Mouse (Mus musculus) limb, embryonic 15.5 days (tissue): ENCODE data around the gene Tns3. TPM values are rescaled to one million over a fixed set of nuclear protein-coding genes. Genes with fewer than 3 reads are reported as not detected.

Experiments used
- ATAC-seq: fragments of 200-750 bp; cut with Nextera tagmentation; 2 replicates; pipeline ENCODE4 v1.8.0; 2017; ENCODE audit warnings: low read depth, moderate TSS enrichment; ENCODE audit not compliant: insufficient number of reproducible peaks, low FRiP score, low TSS enrichment
- H3K27ac ChIP-seq: fragments of 300-500 bp; sonication (generic); 2 replicates; pipeline ENCODE4 v1.5.1; 2015; ENCODE audit warnings: moderate library complexity, mild to moderate bottlenecking, inconsistent platforms
- H3K27me3 ChIP-seq: fragments of 300-500 bp; sonication (generic); 2 replicates; pipeline ENCODE4 v1.6.1; 2015; ENCODE audit warnings: inconsistent platforms
- H3K36me3 ChIP-seq: fragments of 300-500 bp; sonication (generic); 2 replicates; pipeline ENCODE4 v1.6.1; 2015; ENCODE audit warnings: inconsistent platforms
- H3K4me1 ChIP-seq: fragments of 300-500 bp; sonication (generic); 2 replicates; pipeline ENCODE4 v1.6.1; 2015; ENCODE audit warnings: inconsistent platforms
- H3K4me2 ChIP-seq: fragments of 300-500 bp; sonication (generic); 2 replicates; pipeline ENCODE4 v1.6.1; 2015; ENCODE audit warnings: mild to moderate bottlenecking, inconsistent platforms
- H3K4me3 ChIP-seq: fragments of 300-500 bp; sonication (generic); 2 replicates; pipeline ENCODE4 v1.5.1; 2015; ENCODE audit warnings: mild to moderate bottlenecking, inconsistent platforms
- H3K9ac ChIP-seq: fragments of 300-500 bp; sonication (generic); 2 replicates; pipeline ENCODE4 v1.6.1; 2015; ENCODE audit warnings: inconsistent platforms
- H3K9me3 ChIP-seq: fragments of 300-500 bp; sonication (generic); 2 replicates; pipeline ENCODE4 v1.6.1; 2016; ENCODE audit warnings: inconsistent platforms
- WGBS: fragments of 180-500 bp; shearing (Covaris S2); methylation state at CpG from one replicate; pipeline ENCODE4 v1.1.7; 2015; 5-methylcytosine and 5-hydroxymethylcytosine counted together
- polyA plus RNA-seq: library from polyadenylated mRNA; unstranded; fragments of >200 nt; fragmentation: Nextera tagmentation; extraction: Ambion mirVana; gene quantifications from 2 replicates; pipeline ENCODE4 v1.2.1, GENCODE M21; 2015

Gene Tns3
- polyA plus RNA-seq, 1 experiment from 2014 or later = 31.6 TPM

DNA sequence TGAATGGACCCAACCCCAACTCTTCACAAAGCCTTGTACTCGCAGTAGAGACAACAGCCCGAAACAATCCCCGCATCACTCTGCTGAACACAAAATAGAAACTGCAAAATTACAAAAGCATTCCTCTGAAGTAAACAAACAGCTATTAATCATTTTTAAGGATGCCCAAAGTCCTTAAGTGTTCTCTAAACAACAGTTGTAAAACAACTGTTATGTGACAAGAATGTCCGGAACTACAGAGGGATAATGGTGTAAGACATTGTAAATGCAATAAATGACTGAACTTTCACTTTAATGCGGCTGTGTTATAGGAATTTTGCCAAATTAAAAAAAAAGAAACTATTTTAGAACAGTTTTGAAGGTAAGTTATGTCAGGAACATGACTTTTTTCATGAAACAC lies 190.7 kb downstream of the Tns3 start:
- no peak overlapping the region for H3K4me3 ChIP-seq
- no peak overlapping the region for H3K9ac ChIP-seq
- no peaks in the 10 kb centered on the region for H3K27me3 ChIP-seq
- peaks cover 27% of the 10 kb centered on the region for H3K36me3 ChIP-seq
- H3K9me3 ChIP-seq = no peaks in the 10 kb centered on the region
- no peak for ATAC-seq
- 76% methylated on average over 5 of the region's 5 CpGs for WGBS
- no peak overlapping the region for H3K4me2 ChIP-seq
- peaks cover 26% of the 10 kb centered on the region for H3K4me1 ChIP-seq
- 0 out of 2 replicates have a peak overlapping the region, but pooled peaks have one; percentile 6 for H3K27ac ChIP-seq

DNA sequence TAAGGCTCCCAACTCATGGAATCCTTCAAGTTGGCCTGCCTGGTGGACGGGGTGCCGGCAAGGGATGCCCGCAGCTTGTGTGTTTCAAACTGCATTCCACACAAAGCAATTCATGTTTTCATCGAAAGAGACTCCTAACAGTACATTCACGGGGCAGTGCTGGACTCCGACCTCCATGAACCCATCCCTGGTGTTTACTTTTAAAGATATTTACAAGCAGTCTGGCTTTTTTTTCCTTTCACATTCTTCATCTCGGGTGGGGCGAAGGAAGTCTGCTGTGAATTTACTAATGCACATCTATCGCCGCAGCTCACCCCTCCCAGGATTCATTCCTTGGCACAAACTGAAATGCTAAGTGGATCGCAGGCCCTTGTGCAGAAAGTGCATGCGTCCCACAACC lies 191.9 kb downstream of the Tns3 start:
- H3K36me3 ChIP-seq = peaks cover 16% of the 10 kb centered on the region
- 65% methylated on average over 12 of the region's 12 CpGs for WGBS
- peaks cover 38% of the 10 kb centered on the region for H3K4me1 ChIP-seq

DNA sequence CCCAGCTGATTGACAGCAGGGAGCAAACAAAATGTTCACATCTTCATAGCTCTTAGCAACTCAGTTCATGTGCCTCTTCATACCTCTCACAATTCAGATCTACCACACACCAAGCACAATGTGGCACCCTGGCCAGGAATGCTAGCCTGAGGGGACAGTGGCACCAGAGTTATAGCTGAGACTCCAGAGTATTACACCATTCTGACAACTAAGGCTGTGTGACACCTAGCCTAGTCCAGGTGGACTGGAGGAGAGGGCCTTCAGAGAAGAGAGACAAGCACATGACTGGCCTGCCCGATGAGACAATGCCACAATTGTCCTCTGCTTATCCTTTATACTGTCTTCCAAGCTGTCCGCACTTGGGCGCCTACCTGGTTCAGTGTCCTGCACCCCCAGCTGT lies 192.8 kb downstream of the Tns3 start:
- ATAC-seq = no peak
- Histone ChIP-seq H3K9me3 (no peaks in the 10 kb centered on the region), H3K27me3 (no peaks in the 10 kb centered on the region), H3K4me3 (no peak overlapping the region), H3K27ac (no peak overlapping the region), H3K4me1 (peaks cover 45% of the 10 kb centered on the region), H3K4me2 (no peak overlapping the region), H3K36me3 (peaks cover 7% of the 10 kb centered on the region), H3K9ac (no peak overlapping the region)
- 92% methylated on average over 3 of the region's 3 CpGs for WGBS

More for the DNA sequence above, 191.9 kb downstream of the Tns3 start:
- Histone ChIP-seq H3K27ac (no peak overlapping the region), H3K27me3 (no peaks in the 10 kb centered on the region), H3K9ac (no peak overlapping the region), H3K9me3 (no peaks in the 10 kb centered on the region), H3K4me3 (no peak overlapping the region), H3K4me2 (no peak overlapping the region)
- no peak for ATAC-seq

- H3K4me2 ChIP-seq = no peak overlapping the region
- peak overlapping the region; percentile 93 for H3K27ac ChIP-seq
- no peak for ATAC-seq
- 58% methylated on average over 9 of the region's 9 CpGs for WGBS
- no peaks in the 10 kb centered on the region for H3K9me3 ChIP-seq
- 0 out of 2 replicates have a peak, but pooled peaks cover 3% of the 10 kb centered on the region for H3K36me3 ChIP-seq
- no peak overlapping the region for H3K9ac ChIP-seq
- H3K27me3 ChIP-seq = no peaks in the 10 kb centered on the region
- H3K4me3 ChIP-seq = no peak overlapping the region
- H3K4me1 ChIP-seq = peaks cover 48% of the 10 kb centered on the region
Observed at GRCm38 (mm10) chr11:8469537-8469936, 194.8 kb downstream of the Tns3 start.

DNA sequence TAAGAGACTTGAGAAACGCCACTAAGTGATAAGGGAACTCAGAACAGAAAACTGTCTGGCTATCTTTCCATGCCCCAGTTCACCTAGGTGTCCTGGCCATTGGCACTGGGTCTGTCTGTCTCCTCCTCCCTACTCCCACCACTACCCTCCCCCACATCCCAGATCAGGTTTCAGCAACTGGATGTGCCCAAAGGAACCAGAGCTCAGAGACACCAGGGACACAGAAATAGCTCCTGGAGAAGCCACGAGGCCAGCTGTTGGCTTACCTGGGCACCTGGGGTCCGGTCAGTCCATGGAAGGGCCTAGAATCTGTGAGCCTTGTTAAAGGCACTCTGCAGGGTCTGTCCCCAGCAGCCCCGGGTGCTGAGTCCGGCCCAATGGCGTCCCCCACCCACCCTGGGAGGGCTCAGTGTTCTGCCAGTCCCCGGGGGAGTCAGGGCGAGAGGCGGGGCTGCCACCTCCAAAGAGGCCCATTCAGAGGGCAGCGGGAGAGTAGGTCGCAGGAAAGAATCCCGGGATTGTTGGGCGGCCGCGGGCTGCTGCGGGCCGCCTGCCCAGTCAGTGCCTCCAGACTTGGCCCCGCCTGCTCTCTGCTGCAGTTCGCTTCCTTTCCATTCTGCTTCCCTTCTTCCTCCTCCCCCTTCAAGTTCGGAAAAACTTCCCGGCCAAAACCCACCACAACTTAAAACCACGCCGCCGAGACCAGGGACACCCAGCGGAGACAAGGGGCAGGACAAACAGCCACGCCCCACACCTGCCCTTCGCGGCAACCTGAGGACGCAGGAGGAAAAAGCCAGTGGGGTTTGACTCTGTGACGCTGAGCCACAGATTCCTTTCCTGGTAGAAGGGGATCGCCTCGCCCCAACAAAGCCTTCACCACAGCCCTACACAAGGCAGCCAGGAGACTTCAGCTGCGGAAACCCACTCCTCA lies 195.9 kb downstream of the Tns3 start:
- peak overlapping the region; percentile 47 for H3K4me3 ChIP-seq
- WGBS = under 1% methylated on average over 32 of the region's 33 CpGs
- H3K36me3 ChIP-seq = no peaks in the 10 kb centered on the region
- no peaks in the 10 kb centered on the region for H3K9me3 ChIP-seq
- peak overlapping the region; percentile 46 for H3K9ac ChIP-seq
- no peaks in the 10 kb centered on the region for H3K27me3 ChIP-seq
- ATAC-seq = peak; percentile 86
- H3K4me1 ChIP-seq = peaks cover 48% of the 10 kb centered on the region
- peak overlapping the region; percentile 77 for H3K4me2 ChIP-seq
- peak overlapping the region; percentile 93 for H3K27ac ChIP-seq

- Histone ChIP-seq H3K4me3 (peak overlapping the region; percentile 47), H3K9ac (peak overlapping the region; percentile 46), H3K9me3 (no peaks in the 10 kb centered on the region), H3K27me3 (no peaks in the 10 kb centered on the region), H3K4me2 (peak overlapping the region; percentile 77), H3K36me3 (peaks cover 4% of the 10 kb centered on the region), H3K4me1 (peaks cover 48% of the 10 kb centered on the region), H3K27ac (peak overlapping the region; percentile 93)
- WGBS = 11% methylated on average over 13 of the region's 13 CpGs
- no peak for ATAC-seq
Observed at GRCm38 (mm10) chr11:8467403-8468160, 196.8 kb downstream of the Tns3 start.

GRCm38 (mm10) chr11:8463866-8464265 lies 200.5 kb downstream of the Tns3 start:
- Histone ChIP-seq H3K27me3 (no peaks in the 10 kb centered on the region), H3K9me3 (no peaks in the 10 kb centered on the region), H3K36me3 (peaks cover 20% of the 10 kb centered on the region), H3K4me3 (no peak overlapping the region), H3K9ac (no peak overlapping the region), H3K4me1 (peaks cover 33% of the 10 kb centered on the region), H3K4me2 (no peak overlapping the region), H3K27ac (no peak overlapping the region)
- WGBS = 63% methylated on average over 2 of the region's 2 CpGs
- ATAC-seq = no peak

- 85% methylated on average over 3 of the region's 3 CpGs for WGBS
- H3K27me3 ChIP-seq = no peaks in the 10 kb centered on the region
- peaks cover 31% of the 10 kb centered on the region for H3K4me1 ChIP-seq
- no peak overlapping the region for H3K9ac ChIP-seq
- H3K4me3 ChIP-seq = no peak overlapping the region
- no peak for ATAC-seq
- H3K36me3 ChIP-seq = peaks cover 20% of the 10 kb centered on the region
- H3K4me2 ChIP-seq = no peak overlapping the region
- H3K9me3 ChIP-seq = no peaks in the 10 kb centered on the region
- no peak overlapping the region for H3K27ac ChIP-seq
Observed at GRCm38 (mm10) chr11:8462827-8463405, 201.4 kb downstream of the Tns3 start.

DNA sequence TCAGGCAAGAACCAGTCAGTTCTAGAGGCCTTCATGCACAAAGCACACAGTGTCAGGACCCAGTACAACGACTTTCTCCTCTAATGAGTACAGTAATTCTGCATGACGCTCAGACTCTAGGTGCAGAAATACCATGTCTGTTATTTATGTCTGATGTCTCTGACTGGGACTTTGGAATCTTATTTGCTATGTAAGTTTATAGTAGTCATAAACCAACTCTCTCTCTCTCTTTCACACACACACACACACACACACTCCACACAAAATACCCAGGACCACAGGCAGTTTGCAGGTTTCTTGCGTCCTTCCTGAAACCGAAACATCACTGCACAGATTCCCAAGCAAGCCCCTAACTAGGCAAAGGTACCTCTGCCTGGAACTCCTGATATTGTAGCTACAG lies 203.5 kb downstream of the Tns3 start:
- Histone ChIP-seq H3K4me2 (no peak overlapping the region), H3K36me3 (peaks cover 31% of the 10 kb centered on the region), H3K9me3 (no peaks in the 10 kb centered on the region), H3K4me1 (peaks cover 36% of the 10 kb centered on the region), H3K27me3 (no peaks in the 10 kb centered on the region), H3K9ac (no peak overlapping the region), H3K4me3 (no peak overlapping the region), H3K27ac (no peak overlapping the region)
- no peak for ATAC-seq
- WGBS = 74% methylated on average over 4 of the region's 4 CpGs

DNA sequence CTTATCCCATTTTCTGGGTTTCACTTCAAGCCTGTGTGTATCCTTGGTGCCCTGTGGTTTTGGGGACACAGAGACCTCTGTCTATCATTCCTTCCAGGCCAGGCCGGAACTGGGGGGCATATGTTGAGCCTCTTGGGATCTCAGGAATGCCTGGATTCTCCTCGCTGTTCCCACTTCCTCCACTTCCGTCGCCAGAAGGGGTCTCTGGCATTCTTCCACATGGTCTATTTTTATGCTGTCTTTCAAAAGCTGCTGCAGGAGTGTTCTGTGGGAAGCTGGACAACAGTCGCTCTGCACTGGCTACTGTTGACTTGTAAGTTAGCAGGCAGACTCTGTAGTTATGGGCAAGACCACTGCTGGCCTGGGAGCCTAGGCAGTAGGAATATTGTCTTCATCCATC lies 206.4 kb downstream of the Tns3 start:
- WGBS = 19% methylated on average over 5 of the region's 5 CpGs
- Histone ChIP-seq H3K4me1 (peaks cover 42% of the 10 kb centered on the region), H3K27ac (peak overlapping the region; percentile 47), H3K9me3 (no peaks in the 10 kb centered on the region), H3K4me2 (no peak overlapping the region), H3K4me3 (no peak overlapping the region), H3K27me3 (no peaks in the 10 kb centered on the region), H3K9ac (no peak overlapping the region), H3K36me3 (peaks cover 40% of the 10 kb centered on the region)
- ATAC-seq = no peak

DNA sequence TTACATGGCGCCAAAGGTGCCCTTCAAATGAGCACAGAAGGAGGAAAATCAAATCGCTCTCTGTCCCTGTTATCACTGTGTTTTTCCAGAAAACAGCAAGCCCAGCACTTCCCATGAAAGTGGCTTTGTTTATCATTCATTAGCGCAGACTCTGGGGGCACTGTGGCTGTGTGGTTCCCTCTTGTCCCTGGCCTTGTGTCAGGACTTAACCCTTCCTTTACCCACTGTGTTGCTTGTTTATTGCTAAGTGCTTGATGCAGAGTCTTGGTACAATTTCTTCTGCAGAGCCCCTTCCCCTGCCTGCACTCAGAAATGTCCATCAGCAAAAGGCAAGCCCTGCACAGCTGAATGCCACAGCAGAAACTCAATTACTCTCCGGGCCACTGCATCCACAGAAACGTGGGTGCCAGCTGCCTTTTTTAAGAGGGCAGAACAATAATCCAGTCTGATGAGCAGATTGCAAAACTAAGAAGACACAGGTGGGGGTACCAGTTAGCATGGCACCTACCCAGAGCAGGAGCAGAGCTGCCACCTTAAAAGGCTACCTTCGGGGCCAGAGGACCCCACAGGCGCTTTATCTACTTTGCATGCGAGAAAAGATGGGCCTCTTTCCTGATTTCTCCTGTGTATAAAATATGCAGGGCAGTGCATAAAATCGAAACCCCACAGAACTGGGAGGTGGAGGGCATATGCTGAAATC lies 207.6 kb downstream of the Tns3 start:
- Histone ChIP-seq H3K27me3 (no peaks in the 10 kb centered on the region), H3K4me2 (no peak overlapping the region), H3K4me3 (no peak overlapping the region), H3K27ac (peak overlapping the region; percentile 47; the same call in 1 of the 2 replicates), H3K4me1 (peaks cover 42% of the 10 kb centered on the region), H3K9me3 (no peaks in the 10 kb centered on the region), H3K9ac (no peak overlapping the region), H3K36me3 (peaks cover 38% of the 10 kb centered on the region)
- ATAC-seq = no peak
- whole genome bisulfite sequencing = 64% methylated on average over 9 of the region's 9 CpGs
